Mouse (Mus musculus) T-helper 2 cell (primary cell): ENCODE results near the gene 9230112D13Rik.

Experiments
- in situ Hi-C: fragments of 300-600 bp; cut with MboI, MseI; formaldehyde crosslinking; loops from one replicate; pipeline ENCODE4 v1.15.1; 2025; ENCODE audit warnings: high pct_unique_total_duplicates

9230112D13Rik gene

DNA sequence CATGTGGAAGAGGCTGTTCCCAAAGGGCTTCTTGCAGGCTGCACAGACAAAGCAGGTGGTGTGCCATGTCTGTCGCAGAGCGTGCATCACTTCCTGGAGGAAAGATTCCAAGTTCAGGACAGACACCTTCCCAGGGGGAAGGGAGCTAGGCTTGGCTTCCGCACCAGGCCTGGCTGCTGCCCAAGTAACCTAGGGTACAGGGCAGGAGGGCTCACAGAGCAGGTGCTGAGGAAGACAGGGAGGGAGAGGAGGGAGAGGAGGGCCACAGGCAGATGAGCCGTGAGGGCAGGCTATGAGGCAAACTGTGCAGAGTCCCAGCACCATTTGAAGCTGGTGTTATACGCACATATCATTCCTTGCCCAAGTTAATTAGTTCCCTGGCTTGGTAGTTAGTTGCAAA lies 19.3 kb upstream of the 9230112D13Rik start:
- in situ Hi-C loops, result no loop called here

DNA sequence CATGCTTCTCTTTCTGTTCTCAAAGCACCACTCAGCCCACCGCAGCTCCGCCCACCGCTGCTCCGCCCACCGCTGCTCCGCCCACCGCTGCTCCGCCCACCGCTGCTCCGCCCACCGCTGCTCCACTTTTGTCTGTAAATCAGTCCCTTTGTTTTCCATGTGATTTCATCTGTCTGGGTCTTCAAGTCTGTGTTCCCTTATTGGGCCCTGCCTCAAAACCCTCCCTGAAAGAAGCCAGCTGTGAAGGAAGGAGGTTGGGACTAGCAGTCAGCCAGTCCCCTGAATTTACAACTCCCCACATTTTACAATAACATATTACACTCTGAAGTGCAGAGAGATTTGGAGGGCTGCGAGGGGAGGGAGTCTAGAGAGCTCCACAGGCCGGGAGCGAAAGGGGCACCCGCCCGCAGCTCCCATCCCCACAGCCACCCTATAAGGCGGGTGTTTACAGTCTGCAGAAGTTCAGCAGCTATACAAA lies 18.1 kb upstream of the 9230112D13Rik start:
- in situ Hi-C loops, result no loop called here

DNA sequence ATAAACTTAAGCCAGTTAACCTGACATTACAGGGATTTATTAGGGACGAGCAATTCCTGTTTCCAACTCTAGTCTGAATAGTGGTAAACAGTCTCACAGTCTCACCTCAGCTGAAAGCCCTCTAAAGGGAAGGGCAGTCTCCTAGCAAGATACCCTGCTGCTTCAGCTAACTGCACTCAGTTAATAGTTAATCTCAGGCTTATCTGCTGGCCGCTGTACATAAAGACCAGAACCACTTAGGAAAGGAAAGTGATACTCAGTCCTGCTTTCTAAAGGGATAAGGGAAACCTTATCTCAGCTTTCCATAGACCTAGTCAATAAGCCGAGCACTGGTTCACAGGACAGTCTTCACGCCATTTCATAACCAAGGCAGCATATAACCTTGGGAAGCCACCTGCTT lies 13.3 kb upstream of the 9230112D13Rik start:
- in situ Hi-C loops, result no loop called here

DNA sequence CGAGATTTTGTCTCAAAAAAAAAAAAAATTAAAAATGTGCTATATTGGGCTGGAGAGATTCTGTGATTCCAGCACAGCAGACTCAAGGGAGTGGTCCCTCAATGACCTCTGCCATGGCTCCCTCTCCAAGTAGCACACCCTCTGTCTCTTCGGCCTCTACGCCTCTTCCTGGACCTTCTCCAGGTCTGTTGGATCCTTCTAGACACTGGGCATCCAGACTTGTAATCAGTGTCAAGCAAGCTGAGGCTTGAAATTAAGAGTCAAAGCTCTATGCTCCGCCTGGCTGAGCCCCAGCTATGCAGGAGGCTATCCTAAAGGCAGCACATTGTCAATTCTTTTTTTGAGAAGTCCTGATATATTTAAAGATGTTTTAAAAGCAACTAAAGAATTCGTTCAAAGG lies 10.9 kb upstream of the 9230112D13Rik start:
- in situ Hi-C loops, result no loop called here

GRCm38 (mm10) chr14:34532536-34532935 lies 9.9 kb upstream of the 9230112D13Rik start:
- in situ Hi-C loops, result no loop called here

DNA sequence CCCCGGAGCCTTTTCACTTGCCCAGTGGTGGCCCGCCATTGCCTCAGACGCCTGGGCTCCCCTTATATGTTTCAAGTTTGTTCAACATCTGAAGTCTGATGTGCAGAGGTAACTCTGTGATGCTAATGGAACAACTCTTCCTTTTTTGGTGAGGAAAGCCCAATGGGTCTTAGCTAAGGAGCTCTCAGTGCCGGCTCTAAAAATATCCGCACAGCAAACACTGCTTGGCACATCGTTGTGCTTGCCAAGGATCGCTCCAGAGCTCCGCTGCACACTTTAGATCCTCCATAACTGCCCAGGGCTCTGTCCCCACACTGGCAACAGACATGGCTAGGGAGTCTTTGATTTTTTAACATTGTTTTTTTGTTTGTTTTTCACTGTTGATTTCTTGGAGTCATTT lies 6.2 kb upstream of the 9230112D13Rik start:
- in situ Hi-C loops, result no loop called here

DNA sequence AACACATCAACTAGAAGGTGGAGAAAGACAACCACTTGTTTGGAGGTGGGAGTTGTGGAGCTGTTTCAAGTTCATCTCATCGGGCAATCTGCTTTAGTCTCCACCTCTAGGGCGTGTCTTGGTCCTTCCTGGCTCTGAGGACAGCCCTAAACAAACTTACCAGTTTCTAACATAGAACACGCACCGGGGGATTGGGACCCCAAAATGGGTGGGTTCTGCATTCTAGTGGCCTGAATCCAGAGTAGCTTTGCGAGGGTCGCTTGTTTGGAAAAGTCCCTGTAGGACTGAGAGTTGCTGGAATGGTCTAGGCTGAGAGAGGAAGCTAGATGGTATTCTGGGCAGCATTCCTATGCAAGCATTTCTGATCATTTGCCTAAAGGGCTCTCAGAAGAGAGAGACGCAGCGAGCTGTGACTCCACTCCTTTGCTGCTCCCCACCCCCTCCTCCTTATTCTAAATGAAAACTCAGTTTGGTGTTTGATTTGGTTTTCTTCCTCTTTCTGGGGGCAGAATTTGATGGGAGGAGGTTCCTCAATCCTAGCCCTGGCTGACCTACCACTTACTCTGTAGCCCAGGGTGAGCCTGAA lies 4.5 kb downstream of the 9230112D13Rik start:
- in situ Hi-C loops, result no loop called here

DNA sequence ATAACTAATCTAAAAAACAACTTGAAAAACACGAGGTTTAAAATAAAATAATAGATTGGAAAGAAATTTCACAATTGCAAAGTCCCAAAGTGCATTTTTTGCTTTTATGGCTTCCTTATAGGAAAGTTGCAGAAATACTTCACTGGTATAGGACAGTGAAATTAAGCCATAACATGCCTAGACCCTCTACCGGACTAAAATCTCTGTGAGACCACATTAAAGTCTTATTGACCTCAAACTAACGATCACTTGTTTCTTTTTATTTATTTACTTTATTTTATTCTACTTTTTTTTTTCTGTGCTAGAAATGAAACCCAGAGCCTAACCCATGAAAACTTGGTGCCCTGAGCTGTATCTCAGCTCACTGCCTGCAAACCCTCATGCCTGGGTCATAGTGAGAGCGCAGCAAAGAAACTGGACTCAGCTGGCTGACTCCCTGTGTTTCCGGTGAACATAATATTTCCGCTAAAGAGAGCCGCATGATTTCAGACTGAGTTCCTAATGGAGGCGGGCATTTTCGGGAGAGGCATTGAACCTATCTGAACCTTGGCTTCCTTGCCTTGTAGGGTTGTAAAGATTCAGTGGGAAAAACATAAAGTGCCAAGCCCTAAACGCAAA lies 5.5 kb downstream of the 9230112D13Rik start:
- in situ Hi-C loops, result no loop called here

DNA sequence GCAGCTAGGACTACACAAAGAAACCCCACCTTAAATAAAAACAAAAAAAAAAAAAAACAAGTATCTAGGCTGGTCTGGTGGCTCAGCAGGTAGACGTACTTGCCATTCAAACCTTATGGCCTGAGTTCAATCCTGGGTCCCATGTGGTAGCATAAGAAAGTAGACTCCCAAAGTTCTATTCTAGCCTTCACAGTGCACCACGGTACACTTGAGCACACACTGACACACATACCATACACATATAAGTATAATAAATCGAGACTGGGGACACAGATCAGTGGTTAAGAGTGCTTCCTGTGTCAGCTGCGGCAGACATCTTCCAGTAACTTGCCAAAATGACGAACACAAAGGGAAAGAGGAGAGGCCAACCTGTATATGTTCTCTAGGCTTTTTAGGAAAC lies 6.7 kb downstream of the 9230112D13Rik start:
- in situ Hi-C loops, result no loop called here

- in situ Hi-C loops, result no loop called here
These were observed 8.5 kb downstream of the 9230112D13Rik start for GRCm38 (mm10) chr14:34514120-34514519.

GRCm38 (mm10) chr14:34512602-34513001 lies 10.0 kb downstream of the 9230112D13Rik start:
- in situ Hi-C loops, result no loop called here

DNA sequence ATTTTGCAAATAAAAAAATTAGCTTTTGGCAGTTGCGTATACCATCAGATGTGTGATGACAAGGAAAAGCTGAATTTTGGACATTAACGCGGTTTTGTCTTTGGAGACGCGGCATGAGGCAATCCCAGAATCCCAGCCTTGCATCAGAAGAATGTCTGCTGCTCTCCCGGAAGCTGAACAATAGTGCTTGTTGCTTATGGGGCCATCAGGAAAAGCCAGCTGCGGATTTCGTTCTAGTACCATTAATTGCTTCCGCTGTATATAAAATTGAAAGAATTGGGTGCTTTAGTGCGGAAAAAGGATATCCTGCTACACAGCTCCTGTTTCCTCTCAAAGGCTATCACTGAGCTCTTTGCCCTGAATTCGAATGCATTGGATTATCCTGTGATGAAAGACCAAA lies 10.7 kb downstream of the 9230112D13Rik start:
- in situ Hi-C loops, result no loop called here

DNA sequence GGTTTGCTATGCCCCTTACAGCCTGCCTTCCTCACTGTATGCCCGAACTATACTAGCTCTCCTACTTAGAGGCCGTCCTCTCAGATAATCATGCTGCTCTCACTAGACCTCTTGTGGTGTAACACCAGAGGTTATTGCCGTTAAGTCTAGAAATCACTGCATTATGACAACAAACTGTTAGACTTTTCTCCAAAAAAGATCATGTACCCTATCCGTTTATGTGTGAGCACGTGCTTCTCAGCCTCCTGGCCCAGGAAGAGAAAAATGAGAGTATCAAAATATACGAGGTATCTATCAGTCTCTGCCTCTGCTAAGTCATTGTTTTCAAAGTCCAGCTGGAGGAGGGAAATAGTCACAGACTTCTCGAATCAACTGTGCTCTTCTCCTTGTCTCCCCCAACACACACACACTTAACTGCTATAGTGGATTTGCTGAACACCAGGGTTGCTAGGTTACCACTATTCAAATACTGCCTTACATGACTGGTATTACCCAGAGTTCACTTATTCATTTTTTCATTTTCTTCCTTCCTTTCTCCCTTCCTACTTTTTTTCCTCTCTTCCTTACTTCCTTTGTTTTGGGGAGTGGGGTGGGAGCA lies 13.7 kb downstream of the 9230112D13Rik start:
- in situ Hi-C loops, result loop anchor here (10.0 kb wide), 1 partner anchor 1054 kb away; no protein-coding TSS in a partner anchor

GRCm38 (mm10) chr14:34508187-34508840 lies 14.3 kb downstream of the 9230112D13Rik start:
- in situ Hi-C loops, result loop anchor here (10.0 kb wide), 1 partner anchor 1054 kb away; no protein-coding TSS in a partner anchor

DNA sequence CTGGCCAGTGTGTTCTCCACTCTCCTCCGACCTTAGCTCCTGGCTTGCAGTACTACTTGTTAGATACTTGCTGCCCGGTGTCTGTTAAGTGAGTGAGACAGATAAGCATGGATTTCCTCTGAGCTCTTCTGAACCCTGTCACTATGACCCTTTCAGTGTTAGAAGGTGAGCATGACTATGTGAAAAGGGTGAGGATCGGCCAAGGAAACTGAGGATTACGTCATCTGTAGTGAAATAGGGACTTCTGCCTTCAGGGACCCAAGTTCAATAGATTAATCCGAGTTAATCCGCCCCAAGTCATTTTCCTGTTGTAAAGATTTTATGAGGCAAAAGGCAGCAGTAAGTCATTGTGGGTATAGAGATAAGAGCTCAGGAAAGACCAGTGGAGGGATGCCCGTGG lies 17.3 kb downstream of the 9230112D13Rik start:
- in situ Hi-C loops, result loop anchor here (10.0 kb wide), 1 partner anchor 1051 kb away; no protein-coding TSS in a partner anchor

GRCm38 (mm10) chr14:34504377-34504776 lies 18.2 kb downstream of the 9230112D13Rik start:
- in situ Hi-C loops, result loop anchor here (10.0 kb wide), 1 partner anchor 1050 kb away; no protein-coding TSS in a partner anchor

- in situ Hi-C loops, result loop anchor here (10.0 kb wide), 1 partner anchor 1049 kb away; no protein-coding TSS in a partner anchor
These were observed 18.8 kb downstream of the 9230112D13Rik start for GRCm38 (mm10) chr14:34503759-34504158.

- in situ Hi-C loops, result loop anchor here (10.0 kb wide), 1 partner anchor 1048 kb away; no protein-coding TSS in a partner anchor
These were observed 19.3 kb downstream of the 9230112D13Rik start, which contains the start of gene Bmpr1a for GRCm38 (mm10) chr14:34503325-34503647. Gene Bmpr1a (minus strand): TSS chr14:34503341.

DNA sequence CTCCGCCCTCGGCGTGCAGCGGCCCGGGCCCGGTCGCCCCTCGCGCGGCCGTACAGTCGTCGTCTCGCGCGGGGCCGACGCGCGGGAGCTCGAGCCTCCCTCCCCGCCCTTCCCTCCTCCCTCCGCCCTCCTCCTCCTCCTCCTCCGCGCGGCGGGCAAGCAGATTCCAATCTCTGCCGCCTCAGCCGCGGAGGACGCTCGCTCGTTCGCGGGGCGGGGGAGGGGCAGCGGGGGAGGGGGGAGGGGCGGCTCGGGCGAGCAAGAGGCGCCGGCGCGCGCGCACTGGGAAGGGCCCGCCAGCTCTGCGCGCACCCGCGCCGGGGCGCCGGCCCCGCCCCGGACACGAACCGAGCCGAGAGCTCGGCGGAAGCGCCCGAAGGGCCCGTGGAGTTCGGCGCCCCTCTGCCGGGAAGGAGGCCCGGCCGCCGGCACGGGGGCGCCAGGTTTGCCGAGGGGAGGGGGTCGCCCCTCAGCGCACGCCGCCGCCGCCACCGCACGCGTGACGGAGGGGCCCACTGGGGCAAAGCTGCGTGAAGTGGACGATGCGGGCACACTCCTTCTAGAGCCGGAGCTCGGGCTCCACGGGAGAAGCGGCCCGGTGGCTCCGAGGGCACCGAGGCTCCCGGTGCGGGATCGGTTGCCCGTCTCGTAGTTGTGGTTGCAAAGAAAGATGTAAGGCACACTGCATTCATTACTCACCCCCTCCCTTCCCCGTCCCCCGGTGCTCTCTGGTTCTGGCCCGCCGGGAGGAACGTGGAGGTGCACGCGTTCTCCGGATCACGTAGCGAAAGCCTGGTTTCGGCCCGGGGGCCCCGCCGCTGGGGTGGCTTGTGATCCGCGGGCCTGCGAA lies 19.9 kb downstream of the 9230112D13Rik start:
- in situ Hi-C loops, result loop anchor here (10.0 kb wide), 1 partner anchor 1048 kb away; no protein-coding TSS in a partner anchor

GRCm38 (mm10) chr14:34501804-34502474 lies 20.7 kb downstream of the 9230112D13Rik start:
- in situ Hi-C loops, result loop anchor here (10.0 kb wide), 1 partner anchor 1047 kb away; no protein-coding TSS in a partner anchor
